Mouse (Mus musculus) kidney, postnatal 36 days (tissue): ENCODE measurements around the gene Cfap97.
"Not testable (repeated sequence)": the region's sequence is repeated elsewhere in the genome, so short reads cannot be mapped to it uniquely, and the experiment has no call there.

Experiments used
- DNase-seq, 2 experiments: peaks; one replicate each; pipeline ENCODE4 v3.0.0; 2021 to 2022; ENCODE audit warnings: mixed read lengths in 2 of 2

Cfap97 gene

DNA sequence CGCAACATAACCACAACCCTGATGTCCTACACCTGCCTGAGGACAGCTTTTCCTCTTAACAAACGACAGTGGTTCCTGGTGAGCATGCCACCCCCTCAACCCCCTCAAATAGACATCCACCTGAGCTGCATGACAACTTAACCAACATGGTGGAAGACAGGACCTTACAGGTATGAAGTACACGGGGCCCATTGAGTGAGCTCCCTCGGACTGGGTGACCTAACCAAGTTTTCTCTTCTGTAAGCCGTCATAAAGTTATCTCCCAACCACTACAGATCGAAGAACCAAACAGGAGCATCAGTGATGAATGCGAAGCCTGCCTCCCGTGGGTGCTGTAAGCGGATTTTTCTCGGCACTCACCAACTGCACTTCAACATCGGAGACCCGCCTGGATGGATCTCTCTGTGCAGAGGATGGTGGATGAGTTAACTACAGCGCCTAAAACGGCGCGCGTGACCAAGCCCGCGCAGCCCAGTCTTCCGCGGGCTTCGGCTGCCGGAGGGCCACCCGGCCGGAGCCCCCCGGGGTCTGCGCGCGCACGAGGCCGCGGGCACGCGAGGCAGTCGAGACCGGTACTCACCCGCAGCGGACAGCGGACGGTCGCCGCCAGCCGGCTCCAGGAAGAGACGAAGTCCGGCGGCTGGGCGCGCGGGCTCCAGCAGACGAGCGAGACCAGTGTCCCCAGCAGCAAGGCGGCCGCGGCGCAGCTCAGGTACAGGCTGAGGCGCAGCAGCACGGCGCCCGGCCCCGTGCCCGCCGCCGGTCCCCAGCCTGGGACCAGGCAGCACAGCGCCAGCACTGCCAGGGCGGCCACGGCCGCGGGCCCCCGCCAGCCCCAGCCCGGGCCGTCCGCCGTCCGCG lies at the start of gene Cfap97:
Gene Cfap97 (plus strand): TSS at position 570 of the 861 bp plus-strand sequence.
- peak; percentile 40 to 71 for DNase-seq

DNA sequence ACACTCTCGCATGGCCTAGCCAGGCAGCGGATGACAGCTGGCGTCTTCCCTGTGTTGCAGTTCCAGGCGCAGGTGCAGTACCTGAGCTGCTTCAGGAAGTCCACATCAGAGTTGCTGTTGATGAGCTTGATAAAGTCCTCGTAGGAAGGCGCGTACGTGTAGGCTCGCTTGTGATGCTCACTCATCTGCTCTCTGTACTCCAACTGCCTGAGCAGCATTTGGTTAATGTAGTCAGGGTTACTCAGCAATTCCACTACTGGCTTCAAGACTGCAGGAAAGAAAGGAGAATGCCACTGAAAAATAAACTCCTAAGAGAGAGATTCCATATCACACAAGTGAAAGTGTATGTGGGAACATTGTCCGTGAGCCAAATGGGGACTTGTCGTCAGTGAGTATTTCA lies 48.1 kb upstream of the Cfap97 start:
- no peak for DNase-seq

DNA sequence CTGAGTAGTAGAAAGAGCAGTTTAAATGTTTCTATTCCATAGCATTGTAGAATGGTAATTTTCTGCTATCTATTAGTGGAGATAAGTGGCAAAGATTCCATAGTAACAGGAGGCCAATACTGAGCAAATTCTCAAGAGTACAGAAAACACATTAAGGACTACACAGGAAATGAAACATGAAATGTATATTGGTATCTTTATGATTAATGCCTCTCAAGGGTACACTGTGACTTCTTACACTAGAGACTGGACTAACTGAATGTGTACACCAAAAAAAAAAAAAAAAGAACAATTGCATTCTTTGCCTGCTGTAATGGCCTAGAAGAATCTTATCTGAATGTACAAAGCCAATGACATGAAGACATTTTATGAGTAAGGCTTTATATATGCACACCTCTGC lies 43.9 kb upstream of the Cfap97 start:
- no peak for DNase-seq

DNA sequence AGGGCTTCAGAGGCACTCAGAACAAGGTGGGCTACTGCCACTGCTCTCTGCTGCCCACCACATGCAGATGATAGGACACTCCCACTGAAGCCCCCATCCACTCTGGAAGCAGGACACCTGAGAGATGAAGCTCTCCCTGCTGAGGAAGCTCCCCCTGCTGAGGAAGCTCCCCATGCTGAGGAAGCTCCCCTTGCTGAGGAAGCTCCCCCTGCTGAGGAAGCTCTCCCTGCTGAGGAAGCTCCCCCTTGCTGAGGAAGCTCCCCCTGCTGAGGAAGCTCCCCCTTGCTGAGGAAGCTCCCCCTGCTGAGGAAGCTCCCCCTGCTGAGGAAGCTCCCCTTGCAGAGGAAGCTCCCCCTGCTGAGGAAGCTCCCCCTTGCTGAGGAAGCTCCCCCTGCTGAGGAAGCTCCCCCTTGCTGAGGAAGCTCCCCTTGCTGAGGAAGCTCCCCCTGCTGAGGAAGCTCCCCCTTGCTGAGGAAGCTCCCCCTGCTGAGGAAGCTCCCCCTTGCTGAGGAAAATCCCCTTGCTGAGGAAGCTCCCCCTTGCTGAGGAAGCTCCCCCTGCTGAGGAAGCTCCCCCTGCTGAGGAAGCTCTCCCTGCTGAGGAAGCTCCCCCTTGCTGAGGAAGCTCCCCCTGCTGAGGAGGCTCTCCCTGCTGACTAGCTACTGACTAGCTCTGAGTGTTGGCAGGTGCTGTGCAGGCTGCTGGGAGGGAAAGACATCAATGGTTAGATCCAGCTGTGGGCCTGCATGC lies 38.0 kb upstream of the Cfap97 start:
- not testable (repeated sequence) for DNase-seq

DNA sequence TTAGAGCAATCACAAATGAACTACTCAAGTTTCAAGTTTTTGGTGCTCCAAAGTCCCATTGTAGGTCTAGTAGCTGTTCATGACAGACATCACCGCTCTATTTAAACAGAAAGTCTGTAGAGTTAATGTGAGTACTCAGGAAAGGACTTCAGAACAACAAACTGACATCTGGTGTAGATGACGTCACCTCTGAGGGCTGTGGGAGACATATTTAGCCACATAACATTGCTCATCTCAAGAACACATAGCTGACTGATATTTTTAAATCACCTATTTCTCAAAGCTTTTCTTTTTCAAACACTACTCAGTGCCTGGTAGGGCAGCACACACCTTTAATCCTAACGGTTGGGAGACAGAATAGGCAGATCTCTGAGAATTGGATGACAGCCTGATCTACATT lies 34.4 kb upstream of the Cfap97 start:
- no peak for DNase-seq

DNA sequence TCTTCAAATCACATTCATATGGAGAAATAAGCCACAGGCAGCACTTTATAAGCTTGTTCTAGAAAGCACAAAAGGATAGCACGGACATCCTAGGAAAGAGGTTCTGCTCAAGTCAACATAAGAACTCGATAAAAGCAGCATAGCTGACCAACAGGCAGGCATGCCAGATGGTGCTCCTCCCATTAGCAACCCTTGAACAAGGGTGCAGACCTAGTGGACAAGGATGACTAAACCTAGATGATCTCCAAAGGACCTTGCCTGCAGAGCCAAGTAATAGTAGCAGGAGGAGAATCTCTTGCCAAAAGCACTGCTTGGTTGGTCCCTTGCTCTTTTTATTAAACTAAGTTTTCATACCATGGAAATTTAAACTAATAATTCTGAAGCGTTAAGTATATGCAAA lies 32.4 kb upstream of the Cfap97 start:
- DNase-seq: peak; percentile 48 to 53

DNA sequence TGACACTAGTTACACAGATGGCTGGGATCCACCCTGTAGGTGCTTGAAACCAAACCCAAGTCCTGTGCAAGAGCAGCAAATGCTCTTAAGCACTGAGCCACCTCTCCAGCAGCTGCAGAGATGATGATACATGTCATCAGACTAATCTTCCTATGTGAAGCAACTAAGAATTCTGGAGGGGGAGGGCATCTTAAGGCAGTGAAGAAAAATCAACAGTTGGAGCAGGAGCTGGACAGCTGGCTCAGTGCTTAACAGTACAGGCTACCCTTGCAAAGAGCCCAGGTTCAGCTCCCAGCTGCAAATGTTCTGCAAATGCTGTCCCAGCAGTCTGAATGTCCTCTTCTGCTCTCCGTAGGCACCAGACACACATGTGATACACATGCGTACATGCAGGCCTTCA lies 29.1 kb upstream of the Cfap97 start:
- DNase-seq: no peak

DNA sequence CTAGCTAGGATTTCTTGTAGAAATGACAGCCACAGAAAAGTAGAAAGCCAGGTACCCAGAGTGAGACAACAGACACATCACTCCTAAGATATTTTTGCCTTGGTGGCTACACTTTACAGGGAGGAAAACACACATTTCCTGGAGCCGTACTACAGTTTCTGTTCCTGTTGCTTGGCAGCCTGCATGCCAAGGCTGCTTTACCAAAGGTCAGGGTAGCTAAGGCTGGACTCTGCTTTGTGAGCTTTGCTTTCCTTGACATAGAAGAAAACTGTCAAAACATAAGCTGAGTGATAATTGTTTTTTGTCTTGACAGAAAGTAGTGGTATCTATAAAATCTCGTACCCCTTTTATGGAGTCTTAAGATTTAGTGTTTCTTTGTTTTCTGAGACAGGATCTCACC lies 21.1 kb upstream of the Cfap97 start:
- DNase-seq: peak; percentile 56 to 67

DNA sequence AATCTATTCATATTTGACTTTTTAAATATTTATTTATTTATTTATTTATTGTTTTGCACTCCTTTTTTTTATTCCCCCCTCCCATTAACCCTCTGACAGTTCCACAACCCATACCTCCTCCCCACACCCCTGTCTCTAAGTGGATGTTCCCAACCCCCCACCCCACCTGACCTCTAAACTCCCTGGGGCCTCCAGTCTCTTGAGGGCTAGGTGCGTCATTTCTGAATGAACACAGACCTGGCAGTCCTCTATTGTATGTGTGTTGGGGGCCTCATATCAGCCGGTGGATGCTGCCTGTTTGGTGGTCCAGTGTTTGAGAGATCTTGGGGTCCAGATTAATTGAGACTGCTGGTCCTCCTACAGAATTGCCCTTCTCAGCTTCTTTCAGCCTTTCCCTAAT lies 16.0 kb upstream of the Cfap97 start:
- not testable (repeated sequence) for DNase-seq

DNA sequence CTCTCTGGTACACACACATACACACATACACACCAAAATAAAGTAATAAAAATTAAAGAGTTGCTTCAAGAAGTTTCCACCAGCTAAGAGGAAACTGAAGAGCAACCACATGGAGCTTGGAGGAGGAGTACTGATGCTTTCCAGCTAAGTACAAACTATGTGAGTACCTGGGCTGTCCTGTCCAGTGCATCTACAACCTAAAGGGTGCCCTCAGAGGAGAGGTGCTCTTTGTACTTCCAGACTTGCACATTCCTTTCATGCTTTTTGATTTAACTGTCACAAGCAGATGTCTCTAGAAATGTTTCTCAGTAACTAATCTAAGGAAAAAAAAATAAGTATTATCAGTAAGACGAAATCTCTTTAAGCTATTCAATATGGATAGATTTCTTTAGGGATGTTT lies 14.2 kb upstream of the Cfap97 start:
- DNase-seq: peak in 1 of 2 experiments; percentile 53

DNA sequence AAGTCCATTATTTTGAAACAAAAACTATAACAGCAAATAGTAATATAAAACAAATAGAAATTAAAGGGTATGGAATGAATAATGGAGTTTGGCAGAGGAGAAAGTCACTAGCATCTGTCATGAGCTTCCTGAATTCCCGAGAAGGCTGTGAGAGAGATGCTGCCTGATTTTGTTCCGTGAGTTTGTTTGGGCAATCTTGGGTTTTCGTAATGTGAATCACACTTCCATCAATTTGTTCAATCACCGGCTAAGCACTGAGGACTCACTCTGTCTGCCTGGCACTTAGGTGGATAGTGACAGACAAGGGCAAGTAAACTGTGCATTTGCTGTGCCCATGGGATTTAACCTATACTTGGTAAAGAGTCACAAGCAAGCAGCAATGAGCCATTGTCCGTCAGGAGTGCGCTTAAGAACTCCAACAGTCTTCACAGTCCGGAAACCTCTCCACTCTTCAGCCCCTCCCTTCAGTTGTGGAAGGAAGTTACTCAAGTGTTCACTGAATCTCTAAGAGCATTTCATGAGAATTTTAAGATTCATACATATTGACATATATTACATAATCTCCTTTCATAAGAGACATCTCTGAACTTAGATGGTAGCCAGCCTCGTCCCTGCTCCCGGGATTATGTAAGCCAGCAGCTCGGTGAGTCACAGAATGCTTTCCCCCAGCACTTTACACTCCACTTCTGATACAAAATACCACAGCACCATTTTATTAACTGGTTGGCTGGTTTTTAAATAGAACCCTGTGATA lies 13.6 kb upstream of the Cfap97 start:
- peak in 1 of 2 experiments; percentile 37 for DNase-seq

DNA sequence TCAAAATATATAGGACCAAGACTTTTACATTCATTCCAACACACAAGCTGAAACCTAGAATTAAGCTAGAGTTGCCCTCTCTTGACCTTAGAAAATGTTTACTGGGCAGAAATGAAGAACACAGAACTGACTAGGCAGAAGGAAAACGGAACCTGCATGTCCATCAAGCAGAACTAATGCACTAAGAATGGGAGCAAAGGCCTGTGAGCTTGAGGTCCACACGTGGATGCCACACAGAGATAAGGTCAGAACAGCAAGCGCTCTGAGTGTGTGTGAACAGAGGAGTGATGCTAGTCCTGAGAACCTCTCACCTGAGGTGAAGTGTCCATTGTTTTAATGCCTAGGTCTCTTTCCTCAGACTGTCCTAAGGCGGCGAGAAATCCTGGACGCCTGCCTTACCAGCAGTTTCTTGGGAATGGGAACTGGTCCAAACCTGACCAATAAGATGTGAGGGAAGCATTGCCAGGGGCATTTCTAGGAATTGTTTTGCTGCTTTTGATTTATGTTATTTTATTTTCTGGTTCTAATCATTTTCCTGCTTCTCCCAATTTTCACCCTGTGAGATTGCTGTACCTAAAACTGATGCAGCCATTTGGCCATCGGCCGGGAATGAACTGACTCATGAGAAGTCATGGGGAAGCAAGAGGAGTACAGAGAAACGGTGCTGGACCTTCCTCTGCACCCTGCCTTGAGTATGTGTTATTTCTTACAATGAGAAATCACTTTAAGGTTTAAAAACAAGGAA lies 11.0 kb upstream of the Cfap97 start:
- DNase-seq: peak; percentile 44 to 75

DNA sequence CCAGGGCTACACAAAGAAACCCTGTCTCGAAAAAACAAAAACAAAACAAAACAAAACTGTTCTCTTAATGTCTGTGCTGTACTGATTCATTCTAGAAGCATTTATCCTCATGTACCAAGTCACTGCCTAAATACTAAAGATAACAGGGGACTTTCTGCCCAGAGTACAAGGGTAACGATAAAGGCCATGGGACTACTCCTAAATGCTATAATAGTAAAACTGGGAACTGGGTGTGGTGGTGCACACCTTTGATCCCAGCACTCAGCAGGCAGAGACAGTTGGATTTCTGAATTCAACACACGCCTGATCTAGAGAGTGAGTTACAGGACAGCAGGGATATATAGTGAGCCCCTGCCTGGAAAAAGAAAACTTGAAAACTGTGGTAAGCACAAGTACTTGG lies 9.9 kb upstream of the Cfap97 start:
- no peak for DNase-seq

DNA sequence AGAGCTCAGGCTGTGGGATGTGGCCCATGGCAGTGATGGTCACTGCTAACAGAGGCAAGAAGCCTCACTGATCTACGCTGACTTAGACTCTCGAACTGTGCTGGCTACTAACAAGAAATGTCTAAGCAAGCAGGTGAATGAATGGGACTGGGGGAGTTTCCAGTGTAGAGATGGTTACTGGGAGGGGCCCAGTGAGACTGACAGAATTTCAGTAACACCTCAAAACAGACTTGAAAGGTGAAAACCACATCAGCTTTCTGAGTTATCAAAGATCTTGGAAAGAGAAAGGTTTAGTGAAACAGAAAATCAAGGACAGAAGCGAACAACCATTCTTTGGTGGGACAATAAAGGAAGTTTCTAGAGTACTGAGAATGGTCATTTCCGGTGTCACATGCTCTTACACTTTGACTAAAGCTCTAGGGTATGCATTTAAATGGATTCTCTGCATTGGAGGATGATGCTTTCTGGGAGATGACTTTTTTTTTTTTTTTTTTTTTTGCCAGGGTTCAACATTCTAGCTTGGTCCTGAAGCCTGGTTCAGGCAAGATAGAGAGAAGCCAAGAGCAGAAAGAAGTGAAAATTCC lies 9.0 kb upstream of the Cfap97 start:
- DNase-seq: no peak

DNA sequence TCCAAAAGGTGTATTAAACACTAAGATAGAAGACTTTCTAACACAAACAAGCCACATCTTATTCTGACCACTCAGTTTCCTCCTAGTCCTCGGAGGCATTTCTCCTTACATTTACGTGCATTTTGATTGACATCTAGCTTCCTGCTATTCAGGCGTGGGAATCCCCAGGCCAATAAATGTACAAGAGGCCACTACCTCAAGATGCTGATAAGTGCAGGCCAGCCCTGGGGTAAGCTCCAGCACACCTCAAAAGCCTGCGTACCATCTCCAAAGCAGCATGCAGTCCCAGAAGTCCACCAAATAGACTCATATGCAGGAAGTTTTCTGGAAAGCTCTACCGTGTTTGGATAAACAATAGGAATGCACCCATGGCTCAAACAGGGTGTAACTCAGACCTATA lies 8.1 kb upstream of the Cfap97 start:
- DNase-seq: no peak

DNA sequence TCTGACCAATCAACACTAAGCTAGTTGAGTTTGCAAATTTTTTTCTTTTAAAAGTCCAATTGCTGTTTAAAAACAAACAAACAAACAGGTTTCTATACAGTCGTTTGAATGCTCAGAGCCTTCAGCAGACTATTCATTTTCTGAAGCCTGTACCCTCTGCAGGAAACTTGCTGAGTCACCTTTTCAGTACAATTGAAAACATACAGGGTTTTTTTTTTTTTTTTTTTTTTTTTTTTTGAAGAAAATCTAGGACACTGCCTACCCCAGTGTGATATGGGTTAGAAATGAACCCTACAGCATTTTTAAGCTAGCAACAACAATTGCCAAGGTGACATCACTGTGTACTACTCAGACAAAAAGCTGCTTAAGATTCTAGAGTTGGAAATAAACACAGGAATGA lies 7.6 kb upstream of the Cfap97 start:
- no peak for DNase-seq

DNA sequence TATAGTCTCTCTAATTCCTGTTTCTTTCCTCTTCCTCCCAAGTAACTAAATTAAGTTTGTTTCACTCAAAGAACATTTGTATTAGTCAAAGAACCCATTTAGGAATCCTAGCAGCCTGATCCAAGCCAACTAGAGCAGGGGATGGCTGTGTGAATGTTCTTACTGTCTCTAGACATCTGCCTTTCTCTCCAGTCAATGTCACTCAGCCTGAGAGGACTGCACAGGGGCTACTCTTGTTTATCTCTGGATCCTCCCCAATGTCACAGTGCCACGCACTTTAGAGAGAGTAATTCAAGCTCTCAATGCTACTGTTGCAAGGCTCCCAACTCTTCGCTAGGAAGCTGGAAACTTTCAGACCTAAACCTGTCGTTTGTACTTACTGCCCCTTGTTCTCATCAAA lies 5.4 kb upstream of the Cfap97 start:
- DNase-seq: no peak

DNA sequence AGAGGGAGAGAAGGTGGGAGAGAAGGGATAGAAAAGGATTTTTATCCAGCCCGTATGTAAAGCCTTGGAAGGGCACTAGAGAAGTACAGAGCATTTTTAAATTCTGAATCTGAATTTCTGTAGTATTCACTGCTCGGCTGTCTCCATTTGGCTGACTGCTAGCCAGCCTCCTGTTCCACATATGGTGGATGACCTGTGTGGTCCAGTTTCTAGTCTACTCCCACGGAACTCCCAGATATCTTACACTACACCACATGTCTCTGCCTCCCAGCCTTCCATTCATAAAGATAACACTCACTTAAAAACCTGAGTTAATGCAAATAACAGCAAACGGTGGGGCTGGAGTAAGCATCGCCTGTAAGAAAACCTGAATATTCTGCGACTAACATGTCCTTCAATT lies 2.3 kb upstream of the Cfap97 start:
- no peak for DNase-seq

DNA sequence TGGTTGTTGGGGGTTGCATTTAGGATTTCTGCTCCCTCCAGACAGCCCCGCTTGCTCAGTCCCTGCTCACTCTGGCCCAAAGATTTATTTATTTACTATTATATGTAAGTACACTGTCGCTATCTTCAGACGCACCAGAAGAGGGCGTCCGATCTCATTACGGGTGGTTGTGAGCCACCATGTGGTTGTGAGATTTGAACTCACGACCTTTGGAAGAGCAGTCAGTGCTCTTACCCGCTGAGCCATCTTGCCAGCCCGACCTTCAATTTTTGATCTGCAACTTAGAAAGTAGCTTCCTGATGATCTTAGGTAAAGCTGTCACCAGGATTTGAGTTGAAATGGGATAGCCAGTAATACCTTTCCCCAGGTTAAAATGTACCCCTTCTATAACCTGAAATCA lies 1.8 kb upstream of the Cfap97 start:
- DNase-seq: no peak

DNA sequence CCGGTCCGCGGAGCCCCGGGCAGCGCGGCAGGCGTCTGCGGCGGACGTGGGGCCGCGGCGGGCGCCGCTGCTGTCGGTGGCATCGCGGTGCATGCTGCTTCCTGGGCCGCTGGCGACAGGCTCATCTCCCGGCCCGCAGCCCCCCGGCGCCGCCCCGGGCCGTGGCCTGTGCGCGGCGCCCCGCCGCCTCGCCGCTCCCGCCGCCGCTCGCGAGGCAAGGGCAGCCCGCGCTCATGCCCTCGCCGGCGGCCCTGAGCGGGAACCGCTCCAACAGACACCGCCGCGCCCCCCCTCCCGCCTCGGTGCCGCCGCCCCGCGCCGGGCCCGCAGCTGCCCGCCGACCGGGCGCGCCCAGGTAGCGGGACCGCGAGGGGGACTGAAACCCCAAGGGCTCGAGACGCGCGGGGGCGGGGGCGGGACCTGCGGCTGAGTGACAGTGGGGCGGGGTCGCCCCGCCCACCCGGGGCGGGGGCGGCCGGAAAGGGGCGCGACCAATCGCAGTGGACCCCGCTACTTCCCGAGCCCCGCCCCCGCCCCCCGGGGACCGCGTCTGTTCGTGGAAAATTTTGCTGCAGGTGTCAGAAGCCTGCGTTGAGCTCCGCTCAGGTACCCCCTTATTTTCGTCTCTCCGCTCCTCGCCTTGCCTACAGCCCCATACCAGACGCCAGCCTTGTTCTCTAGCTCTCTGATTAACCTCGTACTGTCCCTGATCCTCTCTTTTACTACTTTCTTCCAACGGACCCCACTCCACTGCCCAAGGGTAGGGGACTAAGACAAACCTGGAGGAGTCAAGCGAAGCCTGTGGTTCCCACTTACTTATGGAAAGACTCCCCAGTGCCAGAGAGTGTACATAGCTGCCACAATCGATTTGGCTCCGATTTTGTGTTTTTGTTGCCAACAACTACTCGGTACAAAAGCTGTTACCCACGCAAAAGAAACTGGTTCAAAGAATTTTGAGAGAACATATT lies 777 bp downstream of the Cfap97 start, which contains the start of gene Snx25:
Gene Snx25 (minus strand): TSS at position 96 of the 968 bp plus-strand sequence.
- peak; percentile 91 to 98 for DNase-seq

DNA sequence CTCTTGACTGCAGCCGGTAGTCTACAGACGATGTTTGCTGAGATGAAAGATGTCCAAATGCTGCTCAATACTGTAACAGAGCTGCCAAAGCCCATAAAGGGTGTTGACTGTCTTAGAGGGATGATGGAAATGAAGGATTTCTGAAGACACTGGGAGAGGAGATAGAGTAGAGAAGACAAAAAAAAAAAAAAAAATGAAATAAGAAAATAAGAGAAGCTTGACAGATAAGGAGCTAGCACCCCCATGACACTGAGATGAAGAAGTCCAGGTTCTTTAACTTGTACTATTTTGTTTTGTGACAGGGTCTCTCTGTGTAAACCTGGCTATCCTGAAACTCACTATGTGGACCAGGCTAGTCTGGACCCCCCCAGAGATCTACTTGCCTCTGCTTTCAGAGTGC lies 1.5 kb downstream of the Cfap97 start:
- DNase-seq: no peak
